Mouse (Mus musculus): Measurements from ENCODE around the gene Clasrp.

Gene Clasrp

GRCm38 (mm10) chr7:19563884-19564283, 40.4 kb downstream of the Clasrp start:
- no peak for ATAC-seq (ENCODE audit: low TSS enrichment)

GRCm38 (mm10) chr7:19562643-19563410, 41.5 kb downstream of the Clasrp start, which contains the start of gene Ppp1r37:
Gene Ppp1r37 (minus strand): TSS chr7:19563076.
- no peak for ATAC-seq (ENCODE audit: low TSS enrichment)

- peak; percentile 71 for ATAC-seq (ENCODE audit: low TSS enrichment)
Measured at GRCm38 (mm10) chr7:19561765-19562642, 42.3 kb downstream of the Clasrp start.

DNA sequence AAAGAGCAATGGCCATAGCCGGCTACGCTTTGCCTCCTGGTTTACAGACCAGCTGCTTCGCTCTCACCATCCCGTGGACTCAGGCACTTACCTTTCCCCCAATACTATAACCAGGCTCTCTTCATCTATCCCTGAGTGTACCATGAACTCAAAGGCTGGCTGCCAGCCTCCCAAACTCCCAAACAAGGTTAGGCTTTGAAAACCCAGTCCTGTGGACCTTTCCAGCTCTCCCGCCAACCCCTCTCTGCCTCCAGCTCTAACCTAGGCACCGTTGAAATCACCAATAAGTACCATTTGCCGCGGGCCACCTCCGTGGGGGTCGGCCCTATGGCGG, 42.9 kb downstream of the Clasrp start:
- ATAC-seq (ENCODE audit: low TSS enrichment) = 0 out of 2 replicates have a peak, but pooled peaks have one; percentile 2

DNA sequence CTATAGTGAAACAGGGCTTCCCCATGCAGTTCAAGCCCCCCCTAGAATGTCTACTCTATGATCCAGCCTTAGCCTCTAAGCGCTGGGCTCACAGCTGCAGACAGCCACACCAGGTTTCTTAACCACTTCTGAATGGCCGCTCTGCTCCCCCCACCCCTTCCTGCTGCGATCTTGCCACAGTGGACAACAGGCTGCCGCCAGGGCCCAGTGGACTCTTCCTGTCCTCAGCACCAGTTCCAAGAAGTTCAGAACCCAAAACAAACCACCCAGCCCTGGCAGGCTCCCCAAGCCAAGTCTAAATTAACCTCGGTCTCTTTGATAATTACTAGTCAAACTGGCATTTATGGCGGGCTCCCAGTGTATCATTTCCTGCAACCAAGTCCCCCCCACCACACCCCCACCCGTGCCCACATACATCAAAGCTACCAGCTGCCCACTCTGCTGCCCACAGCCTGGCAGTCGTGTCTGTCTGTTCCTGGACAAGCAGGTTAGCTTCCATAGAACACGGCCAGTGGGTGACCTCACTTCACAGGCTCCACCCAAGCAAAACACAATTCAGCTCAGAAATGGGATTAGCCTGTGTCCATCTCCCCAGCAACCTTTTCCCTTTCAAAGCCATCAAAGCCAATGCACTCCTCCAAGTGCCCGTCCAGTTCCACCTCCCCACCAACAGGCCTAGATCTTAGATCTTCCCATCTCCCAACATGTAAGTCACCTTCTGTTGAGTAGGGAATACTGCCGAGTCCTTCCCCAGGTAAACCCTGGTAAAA, 43.6 kb downstream of the Clasrp start:
- ATAC-seq (ENCODE audit: low TSS enrichment) = no peak

- ATAC-seq (ENCODE audit: low TSS enrichment) = no peak
Measured at GRCm38 (mm10) chr7:19558965-19559364, 45.3 kb downstream of the Clasrp start.

- ATAC-seq (ENCODE audit: low TSS enrichment) = peak; percentile 4; the same call in 1 of the 2 replicates
Measured at GRCm38 (mm10) chr7:19557982-19558900, 46.0 kb downstream of the Clasrp start.

- ATAC-seq (ENCODE audit: low TSS enrichment) = no peak
Measured at GRCm38 (mm10) chr7:19557086-19557485, 47.2 kb downstream of the Clasrp start.

- peak; percentile 93 for ATAC-seq (ENCODE audit: low TSS enrichment)
Measured at GRCm38 (mm10) chr7:19554168-19554567, 50.1 kb downstream of the Clasrp start.

GRCm38 (mm10) chr7:19552443-19552842, 51.8 kb downstream of the Clasrp start:
- ATAC-seq (ENCODE audit: low TSS enrichment) = no peak

DNA sequence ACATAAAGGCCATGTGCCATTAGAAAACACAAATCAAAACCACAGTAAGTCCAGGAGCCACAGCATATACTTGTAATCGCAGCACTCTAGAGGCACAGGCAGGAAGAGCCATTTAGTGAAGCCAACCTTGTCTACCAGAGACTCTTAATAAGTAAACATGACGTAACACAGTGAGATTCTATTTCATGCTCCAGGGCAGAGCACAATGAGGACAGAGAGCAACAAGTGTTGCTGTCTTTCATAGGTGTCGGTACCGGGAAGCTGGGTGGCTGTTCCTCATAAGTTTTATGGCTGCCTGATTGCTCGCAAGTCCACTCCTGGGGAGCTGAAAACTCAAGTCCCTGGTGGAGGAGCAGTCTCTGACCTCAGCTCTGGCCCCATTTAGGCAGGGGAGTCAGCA, 52.7 kb downstream of the Clasrp start:
- no peak for ATAC-seq (ENCODE audit: low TSS enrichment)

DNA sequence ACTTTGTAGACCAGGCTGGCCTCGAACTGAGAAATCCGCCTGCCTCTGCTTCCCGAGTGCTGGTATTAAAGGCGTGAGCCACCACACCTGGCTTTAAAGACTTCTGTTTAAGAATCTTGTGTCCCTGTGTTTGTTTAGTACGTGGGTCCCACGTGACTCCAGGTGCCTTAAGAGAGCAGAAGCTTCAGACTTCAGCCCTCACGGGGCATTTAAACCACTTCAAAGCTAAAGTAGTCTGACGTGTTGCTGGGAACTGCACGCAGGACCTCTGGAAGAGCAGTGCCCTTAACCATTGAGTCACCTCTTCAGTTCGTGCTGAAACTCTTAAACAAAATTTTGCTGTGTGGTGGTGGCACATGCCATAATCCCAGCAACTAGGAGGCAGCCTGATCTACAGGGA, 54.9 kb downstream of the Clasrp start:
- no peak for ATAC-seq (ENCODE audit: low TSS enrichment)

GRCm38 (mm10) chr7:19547344-19547969, 56.8 kb downstream of the Clasrp start:
- ATAC-seq (ENCODE audit: low TSS enrichment) = no peak

DNA sequence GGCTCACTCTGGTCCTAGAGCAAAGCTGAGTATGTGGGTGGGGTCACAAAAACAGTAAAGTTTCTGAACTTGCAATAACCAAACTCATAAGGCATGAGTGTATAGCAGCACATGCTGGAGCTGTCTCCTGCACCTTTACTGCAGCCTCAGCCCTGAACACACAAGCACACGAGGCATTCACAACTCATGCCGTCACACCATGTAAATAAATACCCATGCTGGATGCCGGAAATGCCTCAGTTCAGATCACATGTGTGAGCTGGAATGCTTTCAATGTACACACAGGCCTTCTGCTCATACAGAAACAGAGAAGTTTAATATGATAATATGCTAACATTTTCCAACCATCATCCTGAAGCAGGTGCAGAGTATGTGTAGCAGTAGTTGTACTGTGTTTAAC, 58.3 kb downstream of the Clasrp start:
- no peak for ATAC-seq (ENCODE audit: low TSS enrichment)

- no peak for ATAC-seq (ENCODE audit: low TSS enrichment)
Measured at GRCm38 (mm10) chr7:19543584-19543983, 60.7 kb downstream of the Clasrp start.

- ATAC-seq (ENCODE audit: low TSS enrichment) = peak; percentile 70; the same call in 1 of the 2 replicates
Measured at GRCm38 (mm10) chr7:19542155-19542691, 62.1 kb downstream of the Clasrp start.

- no peak for ATAC-seq (ENCODE audit: low TSS enrichment)
Measured at GRCm38 (mm10) chr7:19541681-19542154, 62.6 kb downstream of the Clasrp start.

DNA sequence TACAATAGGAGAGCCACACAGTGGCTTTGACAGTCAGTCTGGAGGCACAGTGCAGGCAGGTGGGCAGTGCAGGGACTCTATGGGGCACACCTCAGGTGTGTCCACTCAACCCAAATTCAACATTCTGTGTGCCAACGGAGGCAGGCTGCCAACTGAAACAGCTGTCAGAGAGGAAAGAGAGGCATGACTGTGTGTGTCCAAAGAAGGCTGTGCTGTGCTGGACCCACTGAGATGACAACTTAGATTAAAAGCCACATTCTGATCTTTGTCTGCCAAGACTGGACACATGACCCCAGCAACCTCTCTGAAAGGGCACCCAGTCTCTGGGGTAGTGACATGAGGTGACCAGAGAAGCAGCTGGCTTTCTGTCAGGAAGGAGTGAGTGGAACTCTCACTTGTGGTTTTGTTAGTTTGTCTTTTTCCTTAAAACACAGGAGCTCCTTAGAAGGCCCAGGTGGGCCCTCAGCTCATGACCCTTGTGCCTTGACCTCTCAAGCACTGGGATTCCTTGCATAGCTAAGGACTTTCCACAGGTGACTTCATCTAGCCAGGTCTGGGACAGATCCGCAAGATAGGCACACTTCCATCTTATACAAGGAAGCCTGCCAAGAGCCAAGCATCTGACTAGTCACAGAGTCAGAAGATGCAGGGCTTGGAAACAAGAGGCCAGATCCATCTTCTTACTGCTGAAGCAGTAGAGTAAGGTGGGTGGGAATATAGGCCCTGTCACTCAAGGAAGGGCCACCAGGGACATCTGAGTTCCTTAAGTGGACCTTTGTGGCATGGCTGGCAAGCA, 63.3 kb downstream of the Clasrp start:
- ATAC-seq (ENCODE audit: low TSS enrichment) = no peak

- ATAC-seq (ENCODE audit: low TSS enrichment) = no peak
Measured at GRCm38 (mm10) chr7:19534676-19535075, 69.6 kb downstream of the Clasrp start.
